Mouse (Mus musculus) megakaryocyte progenitor cell, adult 5-6 weeks (primary cell): Measurements from ENCODE around the gene Gm49711. TPM values are rescaled to one million over a fixed set of nuclear protein-coding genes. Genes with fewer than 3 reads are reported as not detected.

Source experiments
- ATAC-seq: replicated peaks from 2 replicates; pipeline ENCODE4 v1.8.0; 2016; ENCODE audit warnings: mild to moderate bottlenecking, moderate TSS enrichment, inconsistent platforms; ENCODE audit not compliant: poor library complexity
- total RNA-seq, 2 experiments: library from RNA; stranded (forward) in 1 of 2; stranded (reverse) in 1 of 2; fragments of 157-497, 149-512 nt in 1 of 2; fragments of 200-1000 nt in 1 of 2; gene quantifications; 2 replicates each; pipeline versions ENCODE4 v1.2.3 to v1.2.4; 2015 to 2017

Gene Gm49711
- total RNA-seq, 2 experiments from 2014 or later, result not detected

GRCm38 (mm10) chr16:92117337-92118209 lies 59.5 kb downstream of the Gm49711 start:
- ATAC-seq, result no peak

GRCm38 (mm10) chr16:92119013-92119515 lies 60.9 kb downstream of the Gm49711 start:
- no peak for ATAC-seq

GRCm38 (mm10) chr16:92120899-92121531 lies 62.9 kb downstream of the Gm49711 start:
- ATAC-seq, result no peak

DNA sequence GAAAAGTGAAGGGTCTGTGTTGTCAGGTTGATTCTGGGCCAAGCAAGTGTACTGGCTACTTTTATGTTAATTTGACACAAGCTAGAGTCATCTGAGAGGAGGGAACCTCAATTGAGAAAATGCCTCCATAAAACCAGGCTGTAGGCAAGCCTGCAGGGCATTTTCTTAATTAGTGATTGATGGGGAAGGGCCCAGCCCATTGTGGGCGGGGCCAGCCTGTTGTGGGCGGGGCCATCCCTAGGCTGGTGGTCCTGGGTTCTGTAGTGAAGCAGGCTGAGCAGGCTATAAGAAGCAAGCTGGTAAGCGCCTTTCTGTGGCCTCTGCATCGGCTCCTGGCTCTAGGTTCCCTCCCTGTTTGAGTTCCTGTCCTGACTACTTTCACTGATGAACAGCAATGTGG lies 69.1 kb downstream of the Gm49711 start:
- no peak for ATAC-seq

- ATAC-seq, result no peak
Measured at GRCm38 (mm10) chr16:92127666-92128065, 69.5 kb downstream of the Gm49711 start.

DNA sequence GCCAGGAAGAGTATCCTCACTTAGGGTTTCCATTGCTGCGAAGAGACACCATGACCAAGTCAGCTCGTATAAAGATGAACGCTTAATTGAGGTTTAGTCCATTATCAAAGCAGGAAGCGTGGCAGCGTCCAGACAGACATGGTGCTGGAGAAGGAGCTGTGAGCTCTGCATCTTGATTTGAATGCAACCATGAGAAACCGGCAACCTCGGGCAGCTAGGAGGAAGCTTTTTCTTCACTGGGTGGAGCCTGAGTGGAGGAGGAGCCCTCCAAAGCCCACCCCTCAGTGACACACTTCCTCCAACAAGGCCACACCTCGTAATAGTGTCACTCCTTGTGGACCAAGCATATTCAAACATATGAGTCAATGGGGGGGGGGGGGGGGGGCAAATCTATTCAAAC lies 71.7 kb downstream of the Gm49711 start:
- ATAC-seq, result no peak

GRCm38 (mm10) chr16:92132511-92132910 lies 74.4 kb downstream of the Gm49711 start:
- no peak for ATAC-seq

- no peak for ATAC-seq
Measured at GRCm38 (mm10) chr16:92134148-92134764, 76.1 kb downstream of the Gm49711 start.

DNA sequence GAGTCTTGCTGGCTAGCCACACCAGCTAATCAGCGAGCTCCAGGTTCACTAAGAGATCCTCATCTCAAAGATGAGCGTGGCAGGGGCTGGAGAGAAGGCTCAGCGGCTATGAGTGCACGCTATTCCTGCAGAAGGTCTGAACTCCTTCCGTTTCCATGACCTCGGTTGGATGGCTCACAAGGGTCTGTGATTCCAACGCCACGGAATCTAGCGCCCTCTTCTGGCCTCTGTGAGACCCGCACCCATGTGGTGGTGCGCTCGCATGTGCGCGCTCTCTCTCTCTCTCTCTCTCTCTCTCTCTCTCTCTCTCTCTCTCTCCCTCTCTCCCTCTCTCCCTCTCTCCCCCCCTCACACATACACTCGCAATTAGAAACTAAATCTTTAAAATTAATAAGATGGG lies 78.2 kb downstream of the Gm49711 start:
- no peak for ATAC-seq

- ATAC-seq, result no peak
Measured at GRCm38 (mm10) chr16:92139386-92140261, 81.5 kb downstream of the Gm49711 start.

- ATAC-seq, result no peak
Measured at GRCm38 (mm10) chr16:92140328-92140727, 82.2 kb downstream of the Gm49711 start.

GRCm38 (mm10) chr16:92141021-92141420 lies 82.9 kb downstream of the Gm49711 start:
- no peak for ATAC-seq

GRCm38 (mm10) chr16:92142426-92143012 lies 84.4 kb downstream of the Gm49711 start:
- ATAC-seq, result no peak

- no peak for ATAC-seq
Measured at GRCm38 (mm10) chr16:92147631-92148366, 89.7 kb downstream of the Gm49711 start.

GRCm38 (mm10) chr16:92148367-92148728 lies 90.2 kb downstream of the Gm49711 start:
- ATAC-seq, result no peak

DNA sequence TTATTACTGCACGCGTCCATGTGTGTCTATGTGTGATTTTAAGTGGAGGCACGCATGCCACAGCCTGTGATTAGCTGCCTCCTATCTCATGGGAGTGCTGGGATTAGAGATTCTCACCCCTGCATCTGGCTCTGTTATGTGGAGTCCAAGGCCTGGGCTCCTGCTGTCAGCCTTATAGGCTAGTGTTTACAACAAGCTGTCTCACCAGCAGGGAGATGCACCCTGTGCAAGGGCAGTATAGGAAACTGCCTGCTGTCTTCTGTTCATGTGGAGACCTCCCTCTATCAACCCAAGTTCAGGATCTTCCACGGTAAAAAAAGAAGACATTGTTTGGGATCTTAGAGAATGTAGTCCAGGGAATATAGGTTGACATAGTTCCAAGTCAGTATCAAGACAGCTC lies 92.9 kb downstream of the Gm49711 start:
- ATAC-seq, result no peak

GRCm38 (mm10) chr16:92158021-92158455 lies 99.9 kb downstream of the Gm49711 start:
- no peak for ATAC-seq

GRCm38 (mm10) chr16:92158461-92159091 lies 100.5 kb downstream of the Gm49711 start:
- ATAC-seq, result peak; percentile 55

DNA sequence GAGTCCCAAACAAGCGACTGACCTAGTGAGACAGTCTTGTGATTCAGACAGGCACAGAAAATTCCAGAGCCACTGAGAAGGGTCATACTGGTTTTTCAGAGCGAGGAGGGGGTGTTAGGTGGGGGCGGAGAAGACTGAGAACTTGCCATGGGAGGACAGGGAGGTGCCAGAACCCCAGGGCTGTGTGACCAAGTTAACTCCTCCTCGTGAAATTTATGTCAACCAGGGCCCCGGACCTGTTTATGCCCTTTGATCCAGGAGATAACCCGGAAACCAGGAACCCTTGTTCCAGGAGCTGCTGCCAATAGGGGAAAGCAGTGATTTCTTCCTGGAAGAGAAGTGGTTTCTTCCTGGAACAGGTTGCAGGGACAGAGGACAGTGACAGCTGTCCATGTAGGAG lies 101.0 kb downstream of the Gm49711 start:
- ATAC-seq, result no peak
